Mouse (Mus musculus) heart, adult 11 months (tissue): ENCODE results near the gene Hs3st3b1.

ENCODE experiments used
- DNase-seq: peaks from one replicate; pipeline ENCODE4 v3.0.0; 2022

The Hs3st3b1 gene

GRCm38 (mm10) chr11:63922091-63922621 is at the start of gene Hs3st3b1:
Gene Hs3st3b1, minus strand, starts transcription at chr11:63922290.
- peak; percentile 100 for DNase-seq

DNA sequence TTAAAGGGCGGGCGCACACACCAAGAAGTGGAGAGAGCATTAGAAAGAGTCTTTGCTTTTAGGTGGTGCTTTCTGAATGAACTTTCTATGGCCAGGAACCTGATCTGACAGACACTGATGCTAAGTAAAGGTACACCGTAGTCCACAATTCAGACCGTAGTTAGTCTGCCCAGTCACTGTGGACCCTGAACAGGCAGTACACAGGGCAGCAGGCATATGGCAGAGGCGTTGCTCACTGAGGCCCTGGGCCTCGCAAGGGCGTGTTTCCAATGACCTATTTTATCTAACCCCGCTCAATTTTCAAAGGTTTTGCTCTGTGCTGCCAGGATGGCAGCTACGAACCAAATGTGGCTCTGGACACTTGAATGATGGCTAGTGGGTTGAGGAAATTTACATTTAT is 49.4 kb upstream of the Hs3st3b1 start:
- DNase-seq, result no peak

- DNase-seq, result no peak
Measured at GRCm38 (mm10) chr11:63970818-63971217, 48.7 kb upstream of the Hs3st3b1 start.

GRCm38 (mm10) chr11:63969205-63969910 is 47.3 kb upstream of the Hs3st3b1 start:
- no peak for DNase-seq

DNA sequence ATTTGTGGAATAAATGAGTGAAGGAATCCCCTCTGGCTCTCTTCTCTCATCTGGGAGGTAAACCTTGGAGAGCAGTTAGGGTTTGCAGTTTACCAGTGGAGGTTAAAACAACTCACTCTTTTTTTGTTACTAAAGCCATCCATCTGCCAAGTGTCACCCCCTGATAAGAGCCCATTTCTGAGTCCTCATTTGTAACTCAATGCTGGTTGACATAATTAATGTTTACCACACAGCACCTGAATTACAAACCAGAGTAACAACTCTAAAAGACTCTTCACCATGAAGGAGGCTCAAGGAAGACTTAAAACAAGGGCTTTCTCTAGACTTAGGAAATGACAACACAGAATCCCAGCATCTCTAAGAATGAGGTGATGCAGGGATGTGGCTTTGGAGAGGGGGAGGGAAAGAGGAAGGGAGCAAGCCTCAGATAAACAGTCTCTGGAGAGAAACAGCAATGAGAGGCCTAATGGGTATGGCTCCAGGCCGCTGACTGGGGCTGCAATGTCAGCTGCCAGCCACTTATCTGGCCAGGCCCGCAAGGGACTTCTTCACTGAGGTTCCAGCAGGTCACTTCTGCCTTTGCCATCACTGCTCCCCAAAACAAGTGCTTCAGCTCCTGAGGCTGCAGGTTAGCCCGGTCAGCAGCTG is 46.4 kb upstream of the Hs3st3b1 start:
- DNase-seq, result no peak

DNA sequence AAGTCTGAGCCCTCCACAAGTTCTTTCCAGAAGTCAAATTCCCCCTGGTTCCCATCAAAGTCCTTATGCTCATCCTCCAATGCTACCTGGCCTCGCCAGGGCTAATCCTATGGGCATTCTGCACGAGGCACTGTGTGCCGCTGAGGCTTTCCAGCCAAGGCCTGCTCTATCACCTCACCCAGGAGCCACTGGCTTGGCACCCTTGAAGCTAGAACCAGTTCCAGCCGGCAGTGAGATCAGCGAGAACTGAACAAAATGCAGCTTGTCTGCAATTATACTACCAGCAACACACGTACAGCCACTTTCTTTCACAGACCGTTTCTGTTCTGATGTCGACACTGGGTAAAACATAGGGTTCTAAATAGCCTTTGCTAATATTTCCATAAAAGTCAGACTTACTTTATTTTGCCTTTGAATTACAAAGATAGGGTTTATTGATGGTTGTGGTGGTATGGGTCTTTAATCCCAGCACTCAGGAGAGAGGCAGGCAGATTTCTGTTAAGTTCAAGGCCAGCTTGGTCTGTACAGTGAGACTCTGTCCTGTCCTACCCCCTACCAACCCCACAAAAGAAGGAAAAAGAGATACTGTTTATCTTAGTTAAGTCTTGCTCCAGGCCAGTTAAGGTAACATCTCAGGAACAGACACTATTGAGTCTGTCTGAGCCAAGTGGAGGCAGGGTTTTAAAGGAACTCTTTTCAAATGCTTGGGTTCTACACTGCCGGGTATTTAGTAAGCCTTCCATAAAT is 45.7 kb upstream of the Hs3st3b1 start:
- DNase-seq, result no peak

DNA sequence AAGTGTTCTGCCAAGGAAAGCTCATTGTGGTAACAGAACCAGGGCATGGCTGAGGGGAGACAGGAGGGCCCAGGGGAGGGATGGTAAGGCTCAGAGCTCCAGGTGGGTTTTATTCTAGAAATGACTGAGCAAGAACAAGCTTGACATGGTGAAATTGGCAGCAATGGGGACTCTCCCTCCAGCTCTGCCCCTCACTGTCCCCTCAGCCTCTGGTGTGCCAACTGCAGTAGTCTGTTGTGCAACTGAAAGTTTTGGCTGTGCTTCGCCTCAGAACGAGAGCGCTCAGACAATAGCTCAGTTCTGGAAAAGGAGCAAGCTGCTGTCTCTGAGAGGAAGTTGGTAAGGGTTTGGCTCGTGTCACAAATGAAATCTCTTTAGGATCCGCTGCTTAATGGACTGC is 43.3 kb upstream of the Hs3st3b1 start:
- no peak for DNase-seq

- DNase-seq, result no peak
Measured at GRCm38 (mm10) chr11:63957207-63957606, 35.1 kb upstream of the Hs3st3b1 start.

DNA sequence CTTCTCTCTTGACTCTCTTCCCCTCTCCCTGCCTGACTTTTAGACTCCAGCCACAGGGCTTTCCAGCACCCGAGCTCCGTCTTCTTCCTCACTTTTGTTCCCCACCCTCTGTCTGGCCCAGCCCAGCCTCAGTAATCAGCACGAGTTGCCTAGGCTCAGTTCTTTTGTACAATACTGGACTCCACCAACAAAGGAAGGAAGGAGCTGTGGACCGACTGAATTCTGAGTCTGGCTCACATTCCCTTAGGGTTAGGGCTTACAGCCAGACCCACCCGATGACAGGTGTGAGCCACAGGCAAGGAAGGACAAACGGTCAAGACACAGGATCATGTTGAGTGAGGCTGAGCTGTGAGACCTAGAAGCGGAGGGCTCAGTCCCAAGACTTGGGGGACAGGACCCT is 34.7 kb upstream of the Hs3st3b1 start:
- DNase-seq, result no peak

DNA sequence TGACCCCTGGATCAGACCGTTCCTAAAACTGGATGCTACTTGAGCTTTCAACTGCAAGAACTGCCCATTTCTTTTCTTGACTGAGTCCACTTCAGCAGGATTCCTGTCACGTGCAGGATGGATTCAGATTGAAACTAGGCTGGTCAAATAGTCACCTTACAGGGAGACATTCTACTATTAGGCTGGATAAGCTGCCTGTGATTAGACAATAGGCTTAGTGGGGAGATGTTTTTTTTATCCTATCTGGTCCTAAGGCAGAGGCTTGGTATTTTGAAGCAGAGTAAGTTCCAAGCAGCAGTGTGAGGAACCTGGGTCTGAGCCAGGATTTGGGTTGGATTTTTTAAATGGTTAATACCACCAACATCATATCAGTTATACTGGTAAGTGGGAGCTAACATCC is 31.8 kb upstream of the Hs3st3b1 start:
- DNase-seq, result no peak

GRCm38 (mm10) chr11:63952743-63953191 is 30.7 kb upstream of the Hs3st3b1 start:
- peak; percentile 83 for DNase-seq

DNA sequence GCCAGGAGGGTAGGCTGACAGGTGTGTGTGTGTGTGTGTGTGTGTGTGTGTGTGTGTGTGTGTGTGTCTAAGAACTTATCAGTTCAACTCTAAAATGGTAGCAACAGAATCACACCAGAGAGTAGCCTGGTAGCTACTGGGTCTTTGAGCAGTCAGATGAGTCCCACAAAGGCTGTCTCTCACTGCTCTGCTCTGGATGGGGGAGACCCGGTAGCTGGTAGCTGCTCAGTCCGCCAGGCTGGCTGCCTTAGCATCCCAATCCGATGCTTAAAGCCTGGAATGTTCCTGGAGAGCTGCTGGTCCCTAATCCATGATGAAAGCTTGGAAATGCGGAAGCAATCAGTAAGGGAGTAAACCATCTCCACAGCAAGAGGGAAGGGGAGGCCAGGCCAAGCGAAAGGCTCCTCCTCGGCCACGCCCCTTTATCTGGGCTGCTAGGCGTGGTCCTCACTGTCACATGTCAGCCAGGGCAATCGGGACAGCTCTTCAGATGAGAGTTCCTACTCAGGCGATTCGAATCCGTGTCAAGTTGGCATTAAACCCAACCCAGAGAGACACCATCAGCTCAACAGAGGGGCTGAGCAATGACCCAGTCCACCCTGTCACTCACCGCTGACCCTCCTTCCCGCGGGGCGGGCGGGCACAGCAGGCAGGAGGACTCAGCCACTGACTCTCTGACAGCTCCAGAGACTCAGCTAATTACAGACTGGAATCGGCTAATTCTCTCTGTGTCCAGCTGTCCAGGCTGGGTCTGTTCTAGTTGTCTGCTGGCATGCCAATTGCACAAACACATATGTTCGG is 29.9 kb upstream of the Hs3st3b1 start:
- peak; percentile 98 for DNase-seq

DNA sequence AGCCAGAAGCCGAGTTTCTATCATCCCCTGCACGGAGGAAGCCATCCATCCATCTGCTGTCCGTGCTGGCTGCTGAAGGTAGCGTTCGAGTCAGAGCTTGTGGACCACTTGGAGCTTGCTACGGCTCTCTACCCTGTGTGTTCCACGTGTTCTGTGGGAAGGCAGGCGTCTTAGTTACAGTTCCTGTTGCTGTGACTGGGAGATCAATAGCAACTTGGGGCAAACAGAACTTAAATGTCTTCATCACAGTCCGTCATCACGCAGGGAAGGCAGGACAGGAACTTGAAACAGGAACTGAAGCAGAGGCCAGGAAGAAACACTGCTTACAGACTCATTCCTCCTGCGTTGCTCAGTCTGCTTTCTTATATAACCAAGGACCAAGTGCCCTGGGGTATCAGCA is 26.3 kb upstream of the Hs3st3b1 start:
- DNase-seq, result peak; percentile 84

GRCm38 (mm10) chr11:63947024-63947423 is 24.9 kb upstream of the Hs3st3b1 start:
- DNase-seq, result peak; percentile 87

DNA sequence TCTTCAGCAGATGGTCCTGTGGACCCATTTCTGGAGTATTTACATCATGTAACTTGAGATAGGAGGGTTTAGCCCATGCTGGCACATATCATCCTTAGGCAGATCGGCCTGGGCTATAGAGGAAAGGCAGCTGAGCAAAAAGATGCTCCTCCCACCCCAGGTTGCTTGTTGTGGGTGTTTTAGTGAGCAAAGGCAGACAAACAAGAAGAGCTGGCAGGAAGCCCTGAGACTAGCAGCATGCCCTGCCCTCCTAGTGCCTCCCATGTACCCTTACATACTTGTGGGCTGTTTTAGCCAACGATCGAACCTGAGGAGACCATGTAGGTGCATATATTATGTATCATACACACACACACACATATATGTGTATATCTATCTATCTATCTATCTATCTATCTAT is 21.9 kb upstream of the Hs3st3b1 start:
- DNase-seq, result peak; percentile 70

GRCm38 (mm10) chr11:63943268-63943890 is 21.3 kb upstream of the Hs3st3b1 start:
- DNase-seq, result peak; percentile 78

GRCm38 (mm10) chr11:63942177-63942576 is 20.1 kb upstream of the Hs3st3b1 start:
- no peak for DNase-seq

GRCm38 (mm10) chr11:63936641-63937040 is 14.6 kb upstream of the Hs3st3b1 start:
- DNase-seq, result no peak

DNA sequence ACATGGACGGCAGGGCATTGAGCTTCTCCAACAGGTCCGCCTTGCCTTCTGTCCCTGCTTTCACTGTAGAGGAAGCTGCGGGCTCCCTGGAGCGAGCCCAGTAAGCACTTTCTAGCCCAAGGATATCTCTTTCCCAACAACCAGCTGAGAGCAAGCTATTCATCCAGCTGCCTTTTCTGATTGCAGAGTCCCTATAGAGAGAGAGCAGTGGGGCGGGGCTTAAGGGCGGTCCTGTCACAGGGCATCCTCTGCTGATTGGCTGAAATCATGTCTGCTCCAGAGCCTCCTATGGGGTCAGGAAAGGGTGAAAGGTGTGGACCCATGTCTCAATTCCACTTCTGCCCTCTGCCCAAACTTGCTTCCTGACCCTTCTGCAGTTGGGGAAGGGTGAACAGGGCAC is 4.8 kb upstream of the Hs3st3b1 start:
- no peak for DNase-seq

DNA sequence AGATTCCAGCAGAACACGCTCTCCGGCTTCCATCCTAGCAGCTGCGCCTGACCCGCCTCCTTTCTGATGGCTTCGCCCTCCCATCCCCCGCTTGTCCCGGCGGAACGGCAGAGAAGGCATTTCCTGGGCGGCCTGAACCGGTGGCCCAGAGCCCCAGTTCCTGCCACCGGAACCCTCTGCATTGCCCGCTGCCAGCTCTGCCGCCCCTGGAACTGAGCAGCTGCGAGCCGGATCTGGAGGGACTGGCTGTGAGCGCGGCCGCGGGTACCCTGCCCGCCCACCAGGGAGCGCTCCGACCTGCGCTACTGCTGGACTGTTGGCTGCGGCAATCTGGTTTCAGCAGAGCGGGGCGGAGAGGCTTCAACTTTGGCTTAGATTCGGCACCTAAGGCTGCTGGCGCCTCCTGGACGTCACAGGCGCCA is 3.1 kb upstream of the Hs3st3b1 start:
- peak; percentile 98 for DNase-seq

DNA sequence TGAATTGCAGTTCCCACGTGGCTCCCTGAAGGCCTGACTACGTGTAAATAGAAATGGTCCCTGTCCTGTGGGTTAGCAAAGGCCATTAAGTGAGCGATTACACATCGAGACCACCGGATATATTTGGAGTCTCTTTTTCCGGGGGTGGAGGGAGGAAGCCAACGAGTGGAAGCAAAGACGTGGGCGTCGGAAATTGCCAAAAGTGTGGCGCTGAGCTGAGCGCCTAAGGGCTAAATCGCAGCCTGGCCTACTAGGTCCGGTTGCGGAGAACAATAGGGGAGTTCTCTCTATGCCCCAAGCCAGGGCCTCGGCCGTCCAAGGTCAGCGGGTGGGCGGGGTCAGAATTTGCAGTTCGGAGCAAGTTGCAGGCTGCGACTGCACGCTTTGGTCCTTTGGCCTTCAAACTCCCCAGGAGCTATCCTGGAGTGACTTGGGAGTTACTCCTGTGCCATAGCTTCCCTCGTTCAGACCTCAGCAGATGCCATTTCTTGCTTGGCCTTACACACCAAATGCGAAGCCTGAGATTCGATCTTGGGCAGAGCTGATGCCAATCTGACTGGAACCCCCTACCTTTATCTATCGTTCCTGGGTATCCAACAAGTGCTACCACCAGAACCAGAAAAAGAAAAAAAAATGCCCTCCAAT is 2.3 kb upstream of the Hs3st3b1 start:
- DNase-seq, result peak; percentile 93

GRCm38 (mm10) chr11:63923386-63923785 is 1.3 kb upstream of the Hs3st3b1 start:
- DNase-seq, result peak; percentile 91
